Mouse (Mus musculus) monocyte, adult 2 months (primary cell): ENCODE measurements around the gene Dync2h1.
A peak's percentile ranks its signal among the peaks of the same experiment; 100 is the strongest.
"Not testable (repeated sequence)": the region's sequence is repeated elsewhere in the genome, so short reads cannot be mapped to it uniquely, and the experiment has no call there.

ENCODE experiments used
- DNase-seq, 2 experiments: peaks; one replicate each; pipeline ENCODE4 v3.0.0; 2022; ENCODE audit warnings: low spot score in 2 of 2, low read depth in 1 of 2

Dync2h1 gene

GRCm38 (mm10) chr9:7184172-7184896 lies at the start of gene Dync2h1, which contains the start of gene Dcun1d5:
Gene Dync2h1 (minus strand): TSS chr9:7184446.
Gene Dcun1d5 (plus strand): TSS chr9:7184520.
- peak; percentile 75 to 84 for DNase-seq

- DNase-seq = peak; percentile 15 to 17
These were observed 37.2 kb upstream of the Dync2h1 start for GRCm38 (mm10) chr9:7221460-7221859.

GRCm38 (mm10) chr9:7221024-7221423 lies 36.8 kb upstream of the Dync2h1 start:
- no peak for DNase-seq

GRCm38 (mm10) chr9:7216240-7216639 lies 32.0 kb upstream of the Dync2h1 start:
- DNase-seq = no peak

- not testable (repeated sequence) for DNase-seq
These were observed 6.4 kb upstream of the Dync2h1 start for GRCm38 (mm10) chr9:7190694-7191093.

- no peak for DNase-seq
These were observed 648 bp upstream of the Dync2h1 start for GRCm38 (mm10) chr9:7184897-7185291.

GRCm38 (mm10) chr9:7176618-7177610 lies 7.3 kb downstream of the Dync2h1 start:
- peak in 1 of 2 experiments; percentile 41 for DNase-seq

GRCm38 (mm10) chr9:7173756-7174155 lies 10.5 kb downstream of the Dync2h1 start:
- DNase-seq = no peak

- no peak for DNase-seq
These were observed 16.8 kb downstream of the Dync2h1 start for GRCm38 (mm10) chr9:7167339-7167998.

- DNase-seq = no peak
These were observed 23.6 kb downstream of the Dync2h1 start for GRCm38 (mm10) chr9:7160688-7161087.

- no peak for DNase-seq
These were observed 24.5 kb downstream of the Dync2h1 start for GRCm38 (mm10) chr9:7159718-7160117.

- no peak for DNase-seq
These were observed 25.6 kb downstream of the Dync2h1 start for GRCm38 (mm10) chr9:7158605-7159004.

GRCm38 (mm10) chr9:7154391-7154790 lies 29.9 kb downstream of the Dync2h1 start:
- DNase-seq = no peak

GRCm38 (mm10) chr9:7122863-7123262 lies 61.4 kb downstream of the Dync2h1 start:
- no peak for DNase-seq

GRCm38 (mm10) chr9:7110166-7110565 lies 74.1 kb downstream of the Dync2h1 start:
- no peak for DNase-seq

- no peak for DNase-seq
These were observed 82.9 kb downstream of the Dync2h1 start for GRCm38 (mm10) chr9:7101361-7101760.

GRCm38 (mm10) chr9:7074625-7075024 lies 109.6 kb downstream of the Dync2h1 start:
- no peak for DNase-seq

- DNase-seq = no peak
These were observed 113.4 kb downstream of the Dync2h1 start for GRCm38 (mm10) chr9:7070846-7071245.

- DNase-seq = no peak
These were observed 133.7 kb downstream of the Dync2h1 start for GRCm38 (mm10) chr9:7050588-7050987.

GRCm38 (mm10) chr9:7042635-7043273 lies 141.5 kb downstream of the Dync2h1 start:
- no peak for DNase-seq

GRCm38 (mm10) chr9:7041231-7041630 lies 143.0 kb downstream of the Dync2h1 start:
- no peak for DNase-seq
